Mouse (Mus musculus) MEL (cell line): ENCODE data around the gene Fgfbp3. TPM values are rescaled to one million over a fixed set of nuclear protein-coding genes. Genes with fewer than 3 reads are reported as not detected.

Experiments
- DNase-seq: peaks from one replicate; pipeline ENCODE4 v3.0.0; 2011; ENCODE audit warnings: low read depth, low spot score
- H3K27ac ChIP-seq: 2 replicates; pipeline ENCODE4 v1.5.1; 2012; ENCODE audit warnings: low read depth, mild to moderate bottlenecking, control low read depth, low read length, moderate library complexity; ENCODE audit not compliant: control insufficient read depth
- H3K27me3 ChIP-seq, 2 experiments: fragments of 150-350 bp in 1 of 2; sonication (generic) in 1 of 2; 2 replicates each; pipeline ENCODE4 v1.6.1; 2012; ENCODE audit warnings: low read length in 2 of 2, mild to moderate bottlenecking in 2 of 2, improper control_type of control experiment in 1 of 2, moderate library complexity in 1 of 2; ENCODE audit not compliant: insufficient read depth in 2 of 2, control insufficient read depth in 1 of 2
- H3K36me3 ChIP-seq, 2 experiments: 2 replicates each; pipeline ENCODE4 v1.6.1; 2012 to 2014; ENCODE audit warnings: low read length in 2 of 2, improper control_type of control experiment in 1 of 2, inconsistent platforms in 1 of 2, mild to moderate bottlenecking in 1 of 2; ENCODE audit not compliant: insufficient read depth in 2 of 2, control insufficient read depth in 1 of 2
- H3K4me1 ChIP-seq, 2 experiments: fragments of 150-350 bp in 1 of 2; sonication (generic) in 1 of 2; 2 replicates each; pipeline ENCODE4 v1.6.1; 2012; ENCODE audit warnings: low read length in 2 of 2, improper control_type of control experiment in 1 of 2, mild to moderate bottlenecking in 1 of 2; ENCODE audit not compliant: insufficient read depth in 2 of 2, control insufficient read depth in 1 of 2
- H3K4me3 ChIP-seq, 2 experiments: fragments of 150-350 bp in 1 of 2; sonication (generic) in 1 of 2; 2 replicates each; pipeline ENCODE4 v1.5.1; 2012; ENCODE audit warnings: low read depth in 2 of 2, low read length in 2 of 2, mild to moderate bottlenecking in 2 of 2, moderate library complexity in 2 of 2, control low read depth in 1 of 2, improper control_type of control experiment in 1 of 2; ENCODE audit not compliant: control insufficient read depth in 1 of 2, insufficient read depth in 1 of 2
- H3K79me2 ChIP-seq: 2 replicates; pipeline ENCODE4 v1.6.1; 2012; ENCODE audit warnings: mild to moderate bottlenecking, low read length, moderate library complexity; ENCODE audit not compliant: control insufficient read depth, poor library complexity, insufficient read depth
- H3K9ac ChIP-seq: 2 replicates; pipeline ENCODE4 v1.6.1; 2012; ENCODE audit warnings: low read depth, mild to moderate bottlenecking, control low read depth, low read length, moderate library complexity; ENCODE audit not compliant: control insufficient read depth, poor library complexity, severe bottlenecking
- H3K9me3 ChIP-seq: fragments of 150-350 bp; sonication (generic); replicated peaks from 2 replicates; pipeline ENCODE4 v1.6.1; 2012; ENCODE audit warnings: mild to moderate bottlenecking, low read length, improper control_type of control experiment, moderate library complexity; ENCODE audit not compliant: insufficient read depth
- BHLHE40 ChIP-seq: IDR thresholded peaks from 2 replicates; pipeline ENCODE4 v1.6.1; 2012; ENCODE audit warnings: low read depth, mild to moderate bottlenecking, inconsistent platforms, low read length, improper control_type of control experiment, borderline replicate concordance
- CHD1 ChIP-seq: IDR thresholded peaks from 2 replicates; pipeline ENCODE4 v1.6.1; 2012; ENCODE audit warnings: low read depth, mild to moderate bottlenecking, inconsistent platforms, low read length, improper control_type of control experiment
- CHD2 ChIP-seq: IDR thresholded peaks from 2 replicates; pipeline ENCODE4 v1.6.1; 2011; ENCODE audit warnings: low read length, improper control_type of control experiment
- CTCF ChIP-seq, 3 experiments: IDR thresholded peaks in 2 of 3; conservative IDR thresholded peaks in 1 of 3; 2 replicates each; pipeline ENCODE4 v1.5.1; 2011 to 2012; ENCODE audit warnings: low read length in 3 of 3, low read depth in 2 of 3, mild to moderate bottlenecking in 2 of 3, improper control_type of control experiment in 1 of 3, inconsistent platforms in 1 of 3, mixed read lengths in 1 of 3, moderate library complexity in 1 of 3; ENCODE audit not compliant: control insufficient read depth in 1 of 3, insufficient read depth in 1 of 3, poor library complexity in 1 of 3, severe bottlenecking in 1 of 3
- E2F4 ChIP-seq: IDR thresholded peaks from 2 replicates; pipeline ENCODE4 v1.6.1; 2011; ENCODE audit warnings: low read depth, low read length, improper control_type of control experiment, borderline replicate concordance
- ELF1 ChIP-seq: IDR thresholded peaks from 2 replicates; pipeline ENCODE4 v1.6.1; 2014; ENCODE audit warnings: low read depth, mild to moderate bottlenecking, inconsistent platforms, low read length, improper control_type of control experiment, moderate library complexity
- EP300 ChIP-seq, 2 experiments: IDR thresholded peaks; 2 replicates each; pipeline ENCODE4 v1.6.1; 2011; ENCODE audit warnings: improper control_type of control experiment in 2 of 2, low read length in 2 of 2, low read depth in 1 of 2, mild to moderate bottlenecking in 1 of 2
- ETS1 ChIP-seq: IDR thresholded peaks from 2 replicates; pipeline ENCODE4 v1.6.1; 2012; ENCODE audit warnings: low read depth, mild to moderate bottlenecking, inconsistent platforms, low read length, improper control_type of control experiment, moderate library complexity
- GABPA ChIP-seq: IDR thresholded peaks from 2 replicates; pipeline ENCODE4 v1.6.1; 2012; ENCODE audit warnings: low read depth, mild to moderate bottlenecking, inconsistent platforms, low read length, improper control_type of control experiment, moderate library complexity
- GATA1 ChIP-seq: IDR thresholded peaks from 2 replicates; pipeline ENCODE4 v1.6.1; 2011; ENCODE audit warnings: low read depth, low read length, improper control_type of control experiment
- HCFC1 ChIP-seq: IDR thresholded peaks from 2 replicates; pipeline ENCODE4 v1.6.1; 2012; ENCODE audit warnings: low read depth, mild to moderate bottlenecking, inconsistent platforms, low read length, improper control_type of control experiment, moderate library complexity
- JUND ChIP-seq: IDR thresholded peaks from 2 replicates; pipeline ENCODE4 v1.6.1; 2011; ENCODE audit warnings: low read depth, mild to moderate bottlenecking, improper control_type of control experiment, low read length
- KAT2A ChIP-seq: conservative IDR thresholded peaks from 2 replicates; pipeline ENCODE4 v1.6.1; 2012; ENCODE audit warnings: low read depth, low read length, improper control_type of control experiment, inconsistent platforms
- MAFK ChIP-seq: IDR thresholded peaks from 2 replicates; pipeline ENCODE4 v1.6.1; 2011; ENCODE audit warnings: low read depth, mild to moderate bottlenecking, low read length, improper control_type of control experiment, borderline replicate concordance
- MAX ChIP-seq: IDR thresholded peaks from 2 replicates; pipeline ENCODE4 v1.6.1; 2011; ENCODE audit warnings: low read length, improper control_type of control experiment
- MAZ ChIP-seq: IDR thresholded peaks from 2 replicates; pipeline ENCODE4 v1.6.1; 2012; ENCODE audit warnings: low read depth, mild to moderate bottlenecking, inconsistent platforms, low read length, improper control_type of control experiment
- MEF2A ChIP-seq: IDR thresholded peaks from 2 replicates; pipeline ENCODE4 v1.6.1; 2014; ENCODE audit warnings: low read depth, mild to moderate bottlenecking, inconsistent platforms, low read length, improper control_type of control experiment; ENCODE audit not compliant: poor library complexity, insufficient replicate concordance, severe bottlenecking; ENCODE audit errors: extremely low read depth
- MXI1 ChIP-seq: IDR thresholded peaks from 2 replicates; pipeline ENCODE4 v1.6.1; 2011; ENCODE audit warnings: mild to moderate bottlenecking, low read depth, low read length, improper control_type of control experiment
- MYB ChIP-seq: IDR thresholded peaks from 2 replicates; pipeline ENCODE4 v1.6.1; 2011; ENCODE audit warnings: mild to moderate bottlenecking, low read depth, low read length, improper control_type of control experiment
- MYC ChIP-seq: IDR thresholded peaks from 2 replicates; pipeline ENCODE4 v1.6.1; 2011; ENCODE audit warnings: low read depth, mild to moderate bottlenecking, low read length, improper control_type of control experiment, moderate library complexity
- NELFE ChIP-seq: IDR thresholded peaks from 2 replicates; pipeline ENCODE4 v1.6.1; 2011; ENCODE audit warnings: low read depth, low read length, improper control_type of control experiment
- NRF1 ChIP-seq: IDR thresholded peaks from 2 replicates; pipeline ENCODE4 v1.6.1; 2014; ENCODE audit warnings: low read depth, mild to moderate bottlenecking, inconsistent platforms, low read length, improper control_type of control experiment, moderate library complexity; ENCODE audit not compliant: poor library complexity, insufficient read depth, severe bottlenecking
- POLR2AphosphoS2 ChIP-seq: IDR thresholded peaks from 2 replicates; pipeline ENCODE4 v1.6.1; 2011; ENCODE audit warnings: low read length, improper control_type of control experiment
- POLR2AphosphoS5 ChIP-seq: IDR thresholded peaks from 2 replicates; pipeline ENCODE4 v1.6.1; 2012; ENCODE audit warnings: low read depth, borderline replicate concordance, mild to moderate bottlenecking, inconsistent platforms, low read length, moderate library complexity, mixed read lengths
- RAD21 ChIP-seq: IDR thresholded peaks from 2 replicates; pipeline ENCODE4 v1.6.1; 2011; ENCODE audit warnings: mild to moderate bottlenecking, low read depth, low read length, improper control_type of control experiment
- RCOR1 ChIP-seq: IDR thresholded peaks from 2 replicates; pipeline ENCODE4 v1.6.1; 2012; ENCODE audit warnings: low read depth, mild to moderate bottlenecking, inconsistent platforms, low read length, improper control_type of control experiment
- SIN3A ChIP-seq: IDR thresholded peaks from 2 replicates; pipeline ENCODE4 v1.6.1; 2012; ENCODE audit warnings: low read length, improper control_type of control experiment, inconsistent platforms
- SMC3 ChIP-seq: IDR thresholded peaks from 2 replicates; pipeline ENCODE4 v1.6.1; 2011; ENCODE audit warnings: low read depth, low read length, improper control_type of control experiment
- TAL1 ChIP-seq: IDR thresholded peaks from 2 replicates; pipeline ENCODE4 v1.6.1; 2012; ENCODE audit warnings: mild to moderate bottlenecking, inconsistent platforms, low read length, moderate library complexity, mixed read lengths
- TBP ChIP-seq: IDR thresholded peaks from 2 replicates; pipeline ENCODE4 v1.8.0; 2011; ENCODE audit warnings: low read depth, low read length, improper control_type of control experiment
- TCF12 ChIP-seq: IDR thresholded peaks from 2 replicates; pipeline ENCODE4 v1.6.1; 2014; ENCODE audit warnings: low read depth, mild to moderate bottlenecking, inconsistent platforms, low read length, improper control_type of control experiment, moderate library complexity
- UBTF ChIP-seq: IDR thresholded peaks from 2 replicates; pipeline ENCODE4 v1.6.1; 2012; ENCODE audit warnings: low read depth, mild to moderate bottlenecking, inconsistent platforms, low read length, improper control_type of control experiment, moderate library complexity, borderline replicate concordance; ENCODE audit not compliant: insufficient read depth
- USF1 ChIP-seq: IDR thresholded peaks from 2 replicates; pipeline ENCODE4 v1.6.1; 2014; ENCODE audit warnings: low read depth, mild to moderate bottlenecking, inconsistent platforms, low read length, improper control_type of control experiment, moderate library complexity
- USF2 ChIP-seq, 2 experiments: IDR thresholded peaks; 2 replicates each; pipeline ENCODE4 v1.6.1; 2011 to 2012; ENCODE audit warnings: improper control_type of control experiment in 2 of 2, low read length in 2 of 2, borderline replicate concordance in 1 of 2, inconsistent platforms in 1 of 2, low read depth in 1 of 2, mild to moderate bottlenecking in 1 of 2; ENCODE audit not compliant: insufficient read depth in 1 of 2
- ZC3H11A ChIP-seq: IDR thresholded peaks from 2 replicates; pipeline ENCODE4 v1.6.1; 2012; ENCODE audit warnings: low read depth, mild to moderate bottlenecking, inconsistent platforms, low read length, improper control_type of control experiment
- ZKSCAN1 ChIP-seq: IDR thresholded peaks from 2 replicates; pipeline ENCODE4 v1.6.1; 2012; ENCODE audit warnings: low read depth, mild to moderate bottlenecking, inconsistent platforms, low read length, improper control_type of control experiment, moderate library complexity
- ZMIZ1 ChIP-seq: IDR thresholded peaks from 2 replicates; pipeline ENCODE4 v1.6.1; 2012; ENCODE audit warnings: low read depth, mild to moderate bottlenecking, inconsistent platforms, low read length, improper control_type of control experiment, moderate library complexity
- ZNF384 ChIP-seq: IDR thresholded peaks from 2 replicates; pipeline ENCODE4 v1.6.1; 2012; ENCODE audit warnings: low read depth, mild to moderate bottlenecking, inconsistent platforms, low read length, improper control_type of control experiment
- polyA plus RNA-seq, 2 experiments: library from polyadenylated mRNA; stranded (reverse) in 1 of 2; unstranded in 1 of 2; fragments of >175 nt in 1 of 2; fragments of >200 nt in 1 of 2; gene quantifications; 2 replicates each; pipeline versions ENCODE4 v1.2.1 to v1.2.4; 2012; ENCODE audit warnings: low replicate concordance in 2 of 2, low read depth in 1 of 2; ENCODE audit not compliant: insufficient read length in 2 of 2, insufficient read depth in 1 of 2, missing spikeins in 1 of 2
- total RNA-seq: library from RNA; depleted of rRNA; stranded (reverse); fragments of 300-350 nt; gene quantifications from 2 replicates; pipeline ENCODE4 v1.2.3, GENCODE M21; 2012

Fgfbp3 gene
- total and polyA plus RNA-seq, 3 experiments = 2.6 to 10.0 TPM; not detected in 1

DNA sequence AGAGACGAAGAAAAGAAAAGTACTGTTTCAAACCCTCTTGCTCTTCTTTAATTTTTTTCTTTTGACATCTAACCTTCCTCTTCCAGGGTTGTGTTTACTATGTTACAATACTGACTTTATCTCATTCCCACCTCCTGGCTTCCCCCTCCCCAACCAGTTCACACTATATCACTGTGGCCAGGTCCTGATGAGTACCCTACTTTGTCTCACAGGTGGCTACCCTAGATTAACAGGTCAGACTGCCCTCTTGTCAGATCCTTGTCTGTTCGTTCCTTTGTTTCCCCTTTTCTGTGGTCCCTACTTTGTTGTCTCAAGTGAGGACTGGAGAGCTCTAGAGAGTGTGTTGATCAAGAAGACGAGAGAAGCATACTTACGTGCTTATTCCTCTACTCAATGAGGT lies 16.9 kb upstream of the Fgfbp3 start:
- Histone ChIP-seq H3K27ac (no peak overlapping the region; the same call in 1 of the 2 replicates), H3K4me1 (peaks cover 34 to 37% of the 10 kb centered on the region in 2 experiments), H3K4me3 (no peak overlapping the region), H3K9me3 (no peaks in the 10 kb centered on the region), H3K9ac (no peak overlapping the region), H3K79me2 (peaks cover 59% of the 10 kb centered on the region), H3K36me3 (peaks cover 13 to 77% of the 10 kb centered on the region in 2 experiments), H3K27me3 (no peaks in the 10 kb centered on the region)
- TF ChIP-seq USF1 = no peak
- TF ChIP-seq JUND = no peak
- no peak for TF ChIP-seq MEF2A
- TF ChIP-seq TBP = no peak
- no peak for TF ChIP-seq UBTF
- TF ChIP-seq SMC3 = no peak
- no peak for TF ChIP-seq MAX
- peak; percentile 84 for TF ChIP-seq GATA1
- TF ChIP-seq ZC3H11A = no peak
- TF ChIP-seq ELF1 = no peak
- TF ChIP-seq BHLHE40 = no peak
- no peak for TF ChIP-seq ZKSCAN1
- TF ChIP-seq USF2 (IDR thresholded peaks at IDR 0.05; ENCODE audit: borderline replicate concordance in 1 of 2, insufficient read depth in 1 of 2, low read depth in 1 of 2, low read length in 2 of 2) = no peak
- TF ChIP-seq E2F4 = no peak
- TF ChIP-seq KAT2A = no peak
- no peak for TF ChIP-seq NELFE
- TF ChIP-seq TAL1 = peak; percentile 92
- peak; percentile 85 to 91 for TF ChIP-seq EP300 (IDR thresholded peaks at IDR 0.05; ENCODE audit: low read depth in 1 of 2, low read length in 2 of 2)
- TF ChIP-seq POLR2AphosphoS5 = no peak
- TF ChIP-seq CHD2 = no peak
- peak; percentile 94 for TF ChIP-seq TCF12
- peak; percentile 62 for TF ChIP-seq ZNF384
- TF ChIP-seq HCFC1 = 0 out of 2 replicates have a peak, but pooled peaks have one; percentile 10
- TF ChIP-seq MYC = no peak
- no peak for TF ChIP-seq POLR2AphosphoS2
- TF ChIP-seq MAFK = no peak
- no peak; the same call in 1 of the 2 replicates for TF ChIP-seq MXI1
- TF ChIP-seq MAZ = peak; percentile 69
- TF ChIP-seq ETS1 = peak; percentile 85
- no peak for TF ChIP-seq RAD21
- TF ChIP-seq CHD1 = no peak
- TF ChIP-seq GABPA = no peak
- no peak for TF ChIP-seq CTCF (IDR thresholded peaks at IDR 0.05 in 2 of 3, conservative IDR thresholded peaks at IDR 0.05 in 1 of 3; ENCODE audit: control insufficient read depth in 1 of 3, insufficient read depth in 1 of 3, low read depth in 2 of 3, low read length in 3 of 3, poor library complexity in 1 of 3, severe bottlenecking in 1 of 3)
- TF ChIP-seq SIN3A = peak; percentile 61
- no peak for TF ChIP-seq ZMIZ1
- peak; percentile 65 for TF ChIP-seq RCOR1
- TF ChIP-seq NRF1 = no peak
- TF ChIP-seq MYB = no peak
- DNase-seq = peak; percentile 76
